Mouse (Mus musculus) heart, embryonic 12.5 days (tissue): ENCODE results near the gene Abhd17a. TPM values are rescaled to one million over a fixed set of nuclear protein-coding genes. Genes with fewer than 3 reads are reported as not detected.

Source experiments
- ATAC-seq: fragments of 200-750 bp; cut with Nextera tagmentation; 2 replicates; pipeline ENCODE4 v1.8.0; 2017; ENCODE audit warnings: moderate TSS enrichment, moderate library complexity; ENCODE audit not compliant: insufficient number of reproducible peaks, low FRiP score
- H3K27ac ChIP-seq: fragments of 300-500 bp; sonication (generic); 2 replicates; pipeline ENCODE4 v1.5.1; 2016; ENCODE audit warnings: mild to moderate bottlenecking, moderate library complexity; ENCODE audit not compliant: poor library complexity, severe bottlenecking
- H3K27me3 ChIP-seq: fragments of 300-500 bp; sonication (generic); replicated peaks from 2 replicates; pipeline ENCODE4 v1.6.1; 2016; ENCODE audit warnings: mild to moderate bottlenecking, moderate library complexity
- H3K36me3 ChIP-seq: fragments of 300-500 bp; sonication (generic); 2 replicates; pipeline ENCODE4 v1.6.1; 2016; ENCODE audit warnings: mild to moderate bottlenecking, moderate library complexity
- H3K4me1 ChIP-seq: fragments of 300-500 bp; sonication (generic); replicated peaks from 2 replicates; pipeline ENCODE4 v1.6.1; 2016; ENCODE audit warnings: mild to moderate bottlenecking
- H3K4me2 ChIP-seq: fragments of 300-500 bp; sonication (generic); 2 replicates; pipeline ENCODE4 v1.6.1; 2016; ENCODE audit warnings: mild to moderate bottlenecking, moderate library complexity
- H3K4me3 ChIP-seq: fragments of 300-500 bp; sonication (generic); 2 replicates; pipeline ENCODE4 v1.5.1; 2016; ENCODE audit warnings: mild to moderate bottlenecking
- H3K9ac ChIP-seq: fragments of 300-500 bp; sonication (generic); 2 replicates; pipeline ENCODE4 v1.6.1; 2016; ENCODE audit warnings: mild to moderate bottlenecking, moderate library complexity
- H3K9me3 ChIP-seq: fragments of 300-500 bp; sonication (generic); replicated peaks from 2 replicates; pipeline ENCODE4 v1.6.1; 2016; ENCODE audit warnings: mild to moderate bottlenecking, moderate library complexity
- WGBS: fragments of 180-500 bp; shearing (Covaris S2); methylation state at CpG from one replicate; pipeline ENCODE4 v1.1.7; 2016; 5-methylcytosine and 5-hydroxymethylcytosine counted together
- polyA plus RNA-seq: library from polyadenylated mRNA; unstranded; fragments of >200 nt; fragmentation: Nextera tagmentation; extraction: Ambion mirVana; gene quantifications from 2 replicates; pipeline ENCODE4 v1.2.1, GENCODE M21; 2016

Gene Abhd17a
- polyA plus RNA-seq, 1 experiment from 2014 or later, result 99.4 TPM

- ATAC-seq, result no peak
- Histone ChIP-seq H3K9ac (peak overlapping the region; percentile 58), H3K36me3 (peaks cover 5% of the 10 kb centered on the region), H3K27ac (peak overlapping the region; percentile 94; the same call in 1 of the 2 replicates), H3K27me3 (no peaks in the 10 kb centered on the region), H3K4me1 (peaks cover 43% of the 10 kb centered on the region), H3K9me3 (no peaks in the 10 kb centered on the region), H3K4me2 (peak overlapping the region; percentile 67), H3K4me3 (peak overlapping the region; percentile 91)
- 56% methylated on average over 16 of the region's 16 CpGs for WGBS
Observed at GRCm38 (mm10) chr10:80620796-80621689, 30.9 kb upstream of the Abhd17a start.

GRCm38 (mm10) chr10:80620365-80620764, 30.2 kb upstream of the Abhd17a start:
- Histone ChIP-seq H3K36me3 (peaks cover 12% of the 10 kb centered on the region), H3K9me3 (no peaks in the 10 kb centered on the region), H3K4me1 (peaks cover 36% of the 10 kb centered on the region), H3K27ac (no peak overlapping the region), H3K4me3 (no peak overlapping the region), H3K4me2 (no peak overlapping the region), H3K27me3 (no peaks in the 10 kb centered on the region), H3K9ac (no peak overlapping the region)
- ATAC-seq, result no peak
- WGBS, result 79% methylated on average over 9 of the region's 9 CpGs

DNA sequence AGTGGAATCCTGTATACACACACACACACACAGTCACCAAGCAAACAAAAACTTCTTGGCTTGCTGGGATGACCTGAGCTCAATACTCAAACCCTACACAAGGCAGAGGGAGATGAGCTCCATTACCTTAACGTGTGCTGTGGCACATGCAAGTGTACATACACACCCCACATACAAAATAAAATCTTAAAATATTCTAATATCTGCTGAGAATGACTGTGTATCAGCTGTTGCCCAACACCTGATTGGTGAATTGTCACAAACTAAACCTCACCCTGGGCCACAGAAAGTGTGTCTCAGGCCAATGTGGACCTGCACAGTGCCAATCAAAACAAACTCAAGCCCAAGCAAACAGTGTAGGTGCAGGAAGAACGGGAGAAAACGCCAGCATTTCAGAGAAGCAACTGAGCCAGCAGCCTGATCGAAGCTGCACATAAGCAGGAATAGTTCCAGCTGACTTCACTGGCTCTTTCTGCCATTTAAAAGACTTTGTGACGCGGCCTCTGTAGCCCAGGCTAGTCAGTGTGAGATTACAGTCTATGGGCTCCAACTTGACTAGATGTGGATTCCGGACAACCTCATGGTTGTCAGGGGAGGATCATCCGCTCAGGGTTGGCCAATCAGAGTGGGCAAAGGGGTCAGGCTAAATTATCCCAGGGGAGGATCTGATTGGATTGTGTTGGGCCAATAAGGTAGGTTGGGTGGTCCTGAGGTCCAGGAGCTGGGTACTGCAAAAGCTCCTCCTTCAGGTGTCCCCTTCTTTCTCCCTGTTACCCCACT, 29.5 kb upstream of the Abhd17a start:
- no peaks in the 10 kb centered on the region for H3K9me3 ChIP-seq
- H3K4me1 ChIP-seq, result peaks cover 29% of the 10 kb centered on the region
- no peak overlapping the region for H3K4me3 ChIP-seq
- ATAC-seq, result no peak
- no peak overlapping the region for H3K9ac ChIP-seq
- H3K27me3 ChIP-seq, result no peaks in the 10 kb centered on the region
- peaks cover 19% of the 10 kb centered on the region for H3K36me3 ChIP-seq
- H3K27ac ChIP-seq, result no peak overlapping the region
- WGBS, result 31% methylated on average over 8 of the region's 8 CpGs
- H3K4me2 ChIP-seq, result no peak overlapping the region

- ATAC-seq, result no peak
- H3K9ac ChIP-seq, result no peak overlapping the region
- H3K4me3 ChIP-seq, result no peak overlapping the region
- WGBS, result 51% methylated on average over 9 of the region's 9 CpGs
- H3K4me2 ChIP-seq, result no peak overlapping the region
- H3K36me3 ChIP-seq, result peaks cover 32% of the 10 kb centered on the region
- H3K4me1 ChIP-seq, result peaks cover 16% of the 10 kb centered on the region
- H3K27ac ChIP-seq, result 0 out of 2 replicates have a peak overlapping the region, but pooled peaks have one; percentile 28
- H3K9me3 ChIP-seq, result no peaks in the 10 kb centered on the region
- no peaks in the 10 kb centered on the region for H3K27me3 ChIP-seq
Observed at GRCm38 (mm10) chr10:80618181-80618580, 28.0 kb upstream of the Abhd17a start.

- Histone ChIP-seq H3K9ac (no peak overlapping the region), H3K4me2 (no peak overlapping the region), H3K4me1 (0 out of 2 replicates have a peak, but pooled peaks cover 3% of the 10 kb centered on the region), H3K27me3 (no peaks in the 10 kb centered on the region), H3K4me3 (no peak overlapping the region), H3K27ac (no peak overlapping the region), H3K36me3 (peaks cover 58% of the 10 kb centered on the region), H3K9me3 (no peaks in the 10 kb centered on the region)
- no peak for ATAC-seq
- 93% methylated on average over 6 of the region's 6 CpGs for WGBS
Observed at GRCm38 (mm10) chr10:80614351-80614750, 24.2 kb upstream of the Abhd17a start.

DNA sequence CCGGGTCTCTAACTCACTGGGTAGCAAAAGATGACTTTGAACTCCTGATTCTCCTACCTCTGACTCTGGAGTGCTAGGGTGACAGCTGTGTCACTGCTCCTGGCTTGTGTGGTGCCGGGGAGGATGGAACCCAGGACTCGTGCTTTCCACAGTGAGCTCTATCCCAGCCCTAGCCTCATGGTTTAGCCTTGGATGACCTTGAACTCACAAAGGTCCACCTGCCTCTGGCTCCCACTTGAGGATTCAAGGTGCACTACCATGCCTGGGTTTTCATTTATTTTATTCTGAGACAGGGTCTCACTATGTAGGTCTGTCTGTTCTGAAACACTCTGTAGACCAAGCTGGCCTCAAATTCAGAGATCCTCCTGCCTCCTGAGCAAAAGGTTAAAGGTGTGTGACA, 23.7 kb upstream of the Abhd17a start:
- ATAC-seq, result no peak
- WGBS, result 74% methylated on average over 3 of the region's 3 CpGs
- no peak overlapping the region for H3K9ac ChIP-seq
- peaks cover 64% of the 10 kb centered on the region for H3K36me3 ChIP-seq
- H3K9me3 ChIP-seq, result no peaks in the 10 kb centered on the region
- H3K4me3 ChIP-seq, result no peak overlapping the region
- H3K27me3 ChIP-seq, result no peaks in the 10 kb centered on the region
- H3K27ac ChIP-seq, result no peak overlapping the region
- H3K4me1 ChIP-seq, result 0 out of 2 replicates have a peak, but pooled peaks cover 3% of the 10 kb centered on the region
- no peak overlapping the region for H3K4me2 ChIP-seq

GRCm38 (mm10) chr10:80611905-80612304, 21.8 kb upstream of the Abhd17a start:
- no peak overlapping the region for H3K4me3 ChIP-seq
- ATAC-seq, result no peak
- no peak overlapping the region for H3K27ac ChIP-seq
- H3K9ac ChIP-seq, result no peak overlapping the region
- H3K4me2 ChIP-seq, result no peak overlapping the region
- peaks cover 83% of the 10 kb centered on the region for H3K36me3 ChIP-seq
- H3K4me1 ChIP-seq, result no peaks in the 10 kb centered on the region
- WGBS, result 96% methylated on average over 3 of the region's 3 CpGs
- no peaks in the 10 kb centered on the region for H3K9me3 ChIP-seq
- no peaks in the 10 kb centered on the region for H3K27me3 ChIP-seq

DNA sequence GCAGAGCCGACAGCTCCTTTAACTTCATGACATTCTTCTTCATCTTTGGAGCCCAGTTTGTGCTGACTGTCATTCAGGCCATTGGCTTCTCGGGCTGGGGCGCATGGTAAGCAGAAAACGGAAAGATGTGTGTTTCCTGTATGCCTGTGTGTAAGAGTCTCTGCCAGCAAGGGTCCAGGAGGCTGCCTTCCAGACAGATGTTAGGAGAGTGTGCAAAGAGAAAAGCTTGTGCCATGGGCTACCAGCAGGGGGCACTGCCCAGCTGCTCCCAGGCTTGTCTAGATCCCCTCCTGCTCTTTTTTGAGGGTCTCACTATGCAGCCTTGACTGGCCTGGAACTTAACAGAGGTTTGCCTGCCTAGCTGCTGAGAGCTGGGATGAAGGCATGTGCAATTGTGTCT, 20.9 kb upstream of the Abhd17a start:
- no peak overlapping the region for H3K4me2 ChIP-seq
- H3K4me3 ChIP-seq, result no peak overlapping the region
- 66% methylated on average over 4 of the region's 4 CpGs for WGBS
- no peaks in the 10 kb centered on the region for H3K27me3 ChIP-seq
- peaks cover 87% of the 10 kb centered on the region for H3K36me3 ChIP-seq
- H3K27ac ChIP-seq, result no peak overlapping the region
- no peaks in the 10 kb centered on the region for H3K9me3 ChIP-seq
- H3K4me1 ChIP-seq, result no peaks in the 10 kb centered on the region
- H3K9ac ChIP-seq, result no peak overlapping the region
- 0 out of 2 replicates have a peak, but pooled peaks have one; percentile 8 for ATAC-seq

DNA sequence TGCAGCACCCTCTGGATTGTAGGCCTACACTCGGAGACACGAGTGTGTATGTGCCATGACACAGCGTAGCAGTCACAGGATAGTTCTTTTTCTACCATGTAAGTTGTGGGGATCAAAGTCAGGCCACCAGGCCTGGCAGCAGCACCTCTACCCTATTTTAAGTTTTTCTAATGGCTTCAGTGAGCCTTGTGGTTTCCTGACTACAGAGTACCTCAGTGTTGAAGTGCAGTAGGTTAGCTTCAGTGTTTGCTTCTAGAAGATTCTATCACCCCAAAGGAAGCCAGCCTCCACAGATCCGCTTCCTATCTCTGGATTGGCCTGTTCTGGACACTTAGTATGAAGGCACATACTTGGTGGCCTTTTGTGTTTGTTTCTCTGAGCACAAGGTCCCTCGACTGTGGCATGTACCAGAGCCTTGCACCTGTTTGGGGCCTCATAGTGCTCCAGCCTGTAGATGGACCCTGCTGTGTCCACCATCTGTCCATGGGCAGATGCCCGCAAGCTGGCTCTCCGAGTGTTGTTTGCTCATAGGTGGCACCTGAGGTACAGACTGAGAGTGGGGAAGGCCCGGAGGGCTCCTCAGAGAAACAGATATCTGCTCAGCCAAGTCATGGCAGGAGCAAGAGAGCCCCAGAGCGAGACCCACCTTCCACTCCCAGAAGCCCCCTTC, 20.1 kb upstream of the Abhd17a start:
- Histone ChIP-seq H3K27me3 (no peaks in the 10 kb centered on the region), H3K4me1 (no peaks in the 10 kb centered on the region), H3K9ac (no peak overlapping the region), H3K4me3 (no peak overlapping the region), H3K4me2 (no peak overlapping the region), H3K27ac (no peak overlapping the region), H3K9me3 (no peaks in the 10 kb centered on the region), H3K36me3 (peaks cover 80% of the 10 kb centered on the region)
- ATAC-seq, result no peak
- 89% methylated on average over 9 of the region's 9 CpGs for WGBS

- Histone ChIP-seq H3K27ac (no peak overlapping the region), H3K36me3 (peaks cover 72% of the 10 kb centered on the region), H3K4me3 (no peak overlapping the region), H3K4me2 (no peak overlapping the region), H3K9ac (no peak overlapping the region), H3K4me1 (peaks cover 6% of the 10 kb centered on the region), H3K9me3 (no peaks in the 10 kb centered on the region), H3K27me3 (no peaks in the 10 kb centered on the region)
- WGBS, result 84% methylated on average over 10 of the region's 10 CpGs
- no peak for ATAC-seq
Observed at GRCm38 (mm10) chr10:80609269-80609924, 19.3 kb upstream of the Abhd17a start.
